Mouse (Mus musculus): ENCODE data around the gene Lcn9. TPM values are rescaled to one million over a fixed set of nuclear protein-coding genes. Genes with fewer than 3 reads are reported as not detected.
A peak's percentile ranks its signal among the peaks of the same experiment; 100 is the strongest.

Gene Lcn9
- polyA plus RNA-seq, 1 experiment from 2014 or later = not detected

DNA sequence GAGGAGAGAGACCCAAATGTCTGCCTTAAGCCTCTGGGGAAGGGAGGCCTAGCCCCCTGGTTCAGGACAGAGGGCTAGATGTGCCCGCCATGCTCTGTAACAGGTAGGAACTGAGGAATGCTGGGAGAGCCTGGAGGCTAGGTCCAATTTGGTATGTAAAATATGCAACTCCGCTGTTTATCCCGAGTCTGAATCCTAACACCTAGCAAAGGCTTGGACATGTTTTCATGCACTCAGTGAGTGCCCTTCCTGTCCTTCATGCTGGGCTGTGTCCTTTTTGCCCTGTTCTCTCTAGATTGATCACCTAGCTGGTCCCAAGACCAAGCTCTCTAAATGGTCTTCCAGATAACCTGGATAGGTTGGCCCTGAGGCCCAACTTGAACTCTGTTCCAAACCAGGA lies 36.9 kb downstream of the Lcn9 start:
- Histone ChIP-seq H3K27ac (ENCODE audit: low read depth, low read length) (no peak overlapping the region), H3K9ac (ENCODE audit: low read length) (no peak overlapping the region), H3K4me2 (ENCODE audit: low read depth, low read length, severe bottlenecking) (no peak overlapping the region), H3K4me1 (replicated peaks; ENCODE audit: control insufficient read depth, insufficient read depth, low read length) (peaks cover 5% of the 10 kb centered on the region; the same call in 1 of the 2 replicates), H3K4me3 (ENCODE audit: low read depth, low read length) (no peak overlapping the region), H3K27me3 (ENCODE audit: control insufficient read depth, insufficient read depth, low read length) (peaks cover 11% of the 10 kb centered on the region), H3K9me3 (ENCODE audit: control insufficient read depth, low read length) (no peaks in the 10 kb centered on the region), H3K36me3 (ENCODE audit: control insufficient read depth, insufficient read depth, low read length) (no peaks in the 10 kb centered on the region)
- no peak for ATAC-seq (replicated peaks; ENCODE audit: low FRiP score)
- no peak for DNase-seq (ENCODE audit: low spot score)
- 85% methylated on average over 3 of the region's 3 CpGs for WGBS

GRCm38 (mm10) chr2:25862038-25862437 lies 39.1 kb downstream of the Lcn9 start:
- DNase-seq (ENCODE audit: low spot score) (no peak), ATAC-seq (replicated peaks; ENCODE audit: low FRiP score) (no peak)
- Histone ChIP-seq H3K4me3 (ENCODE audit: low read depth, low read length) (no peak overlapping the region), H3K27ac (ENCODE audit: low read depth, low read length) (no peak overlapping the region), H3K4me1 (replicated peaks; ENCODE audit: control insufficient read depth, insufficient read depth, low read length) (peaks cover 7% of the 10 kb centered on the region; the same call in 1 of the 2 replicates), H3K9me3 (ENCODE audit: control insufficient read depth, low read length) (no peaks in the 10 kb centered on the region), H3K4me2 (ENCODE audit: low read depth, low read length, severe bottlenecking) (no peak overlapping the region), H3K9ac (ENCODE audit: low read length) (no peak overlapping the region), H3K36me3 (ENCODE audit: control insufficient read depth, insufficient read depth, low read length) (no peaks in the 10 kb centered on the region), H3K27me3 (ENCODE audit: control insufficient read depth, insufficient read depth, low read length) (peaks cover 15% of the 10 kb centered on the region)
- WGBS = 81% methylated on average over 2 of the region's 2 CpGs

GRCm38 (mm10) chr2:25862696-25863270 lies 39.8 kb downstream of the Lcn9 start:
- H3K9me3 ChIP-seq (ENCODE audit: control insufficient read depth, low read length) = no peaks in the 10 kb centered on the region
- DNase-seq (ENCODE audit: low spot score) = no peak
- H3K27me3 ChIP-seq (ENCODE audit: control insufficient read depth, insufficient read depth, low read length) = peaks cover 15% of the 10 kb centered on the region
- H3K9ac ChIP-seq (ENCODE audit: low read length) = no peak overlapping the region
- H3K4me1 ChIP-seq (replicated peaks; ENCODE audit: control insufficient read depth, insufficient read depth, low read length) = peaks cover 7% of the 10 kb centered on the region; the same call in 1 of the 2 replicates
- H3K36me3 ChIP-seq (ENCODE audit: control insufficient read depth, insufficient read depth, low read length) = no peaks in the 10 kb centered on the region
- WGBS = 65% methylated on average over 5 of the region's 5 CpGs
- no peak overlapping the region; the same call in 1 of the 2 replicates for H3K4me3 ChIP-seq (ENCODE audit: low read depth, low read length)
- H3K27ac ChIP-seq (ENCODE audit: low read depth, low read length) = no peak overlapping the region
- peak overlapping the region; percentile 99 for H3K4me2 ChIP-seq (ENCODE audit: low read depth, low read length, severe bottlenecking)
- ATAC-seq (replicated peaks; ENCODE audit: low FRiP score) = no peak

GRCm38 (mm10) chr2:25863337-25864131 lies 40.6 kb downstream of the Lcn9 start, which contains the start of gene Kcnt1:
Kcnt1 (plus strand) TSS chr2:25863734.
- H3K9me3 ChIP-seq (ENCODE audit: control insufficient read depth, low read length) = no peaks in the 10 kb centered on the region
- peaks cover 15% of the 10 kb centered on the region for H3K27me3 ChIP-seq (ENCODE audit: control insufficient read depth, insufficient read depth, low read length)
- H3K4me1 ChIP-seq (replicated peaks; ENCODE audit: control insufficient read depth, insufficient read depth, low read length) = peaks cover 7% of the 10 kb centered on the region; the same call in 1 of the 2 replicates
- peak within 1 kb of the TSS; percentile 52 for H3K9ac ChIP-seq (ENCODE audit: low read length)
- DNase-seq (ENCODE audit: low spot score) (peak; percentile 76), ATAC-seq (replicated peaks; ENCODE audit: low FRiP score) (peak; percentile 33; the same call in 1 of the 2 replicates)
- no peak within 1 kb of the TSS for H3K27ac ChIP-seq (ENCODE audit: low read depth, low read length)
- no peaks in the 10 kb centered on the region for H3K36me3 ChIP-seq (ENCODE audit: control insufficient read depth, insufficient read depth, low read length)
- H3K4me2 ChIP-seq (ENCODE audit: low read depth, low read length, severe bottlenecking) = peak within 1 kb of the TSS; percentile 99
- WGBS = under 1% methylated on average over 34 of the region's 53 CpGs
- H3K4me3 ChIP-seq (ENCODE audit: low read depth, low read length) = peak within 1 kb of the TSS; percentile 48

DNA sequence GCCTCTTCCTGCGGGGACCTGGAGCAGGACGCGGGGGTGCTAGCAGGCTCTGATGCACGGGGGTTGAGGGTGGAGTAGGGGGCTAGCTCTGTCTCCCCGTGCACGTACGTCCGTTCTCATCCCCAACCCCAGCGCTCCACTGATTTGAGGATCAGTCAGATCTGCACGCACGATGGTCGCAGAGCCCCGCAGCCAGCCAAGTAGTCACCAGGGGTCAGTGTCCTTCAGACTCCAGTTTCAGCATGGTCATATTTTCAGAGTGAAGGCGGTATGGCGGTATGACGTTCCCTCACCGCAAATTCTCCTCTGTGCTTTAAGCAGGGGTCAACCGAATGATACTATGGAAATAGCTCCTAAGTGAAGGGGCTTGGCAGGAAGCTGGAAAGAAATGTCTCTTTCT lies 41.3 kb downstream of the Lcn9 start:
- no peak for ATAC-seq (replicated peaks; ENCODE audit: low FRiP score)
- Histone ChIP-seq H3K4me3 (ENCODE audit: low read depth, low read length) (peak overlapping the region; percentile 48), H3K9ac (ENCODE audit: low read length) (peak overlapping the region; percentile 52; the same call in 1 of the 2 replicates), H3K36me3 (ENCODE audit: control insufficient read depth, insufficient read depth, low read length) (no peaks in the 10 kb centered on the region), H3K27me3 (ENCODE audit: control insufficient read depth, insufficient read depth, low read length) (peaks cover 15% of the 10 kb centered on the region), H3K4me2 (ENCODE audit: low read depth, low read length, severe bottlenecking) (peak overlapping the region; percentile 99), H3K4me1 (replicated peaks; ENCODE audit: control insufficient read depth, insufficient read depth, low read length) (peaks cover 7% of the 10 kb centered on the region; the same call in 1 of the 2 replicates), H3K27ac (ENCODE audit: low read depth, low read length) (no peak overlapping the region), H3K9me3 (ENCODE audit: control insufficient read depth, low read length) (no peaks in the 10 kb centered on the region)
- DNase-seq (ENCODE audit: low spot score) = no peak
- WGBS = 5% methylated on average over 18 of the region's 18 CpGs

DNA sequence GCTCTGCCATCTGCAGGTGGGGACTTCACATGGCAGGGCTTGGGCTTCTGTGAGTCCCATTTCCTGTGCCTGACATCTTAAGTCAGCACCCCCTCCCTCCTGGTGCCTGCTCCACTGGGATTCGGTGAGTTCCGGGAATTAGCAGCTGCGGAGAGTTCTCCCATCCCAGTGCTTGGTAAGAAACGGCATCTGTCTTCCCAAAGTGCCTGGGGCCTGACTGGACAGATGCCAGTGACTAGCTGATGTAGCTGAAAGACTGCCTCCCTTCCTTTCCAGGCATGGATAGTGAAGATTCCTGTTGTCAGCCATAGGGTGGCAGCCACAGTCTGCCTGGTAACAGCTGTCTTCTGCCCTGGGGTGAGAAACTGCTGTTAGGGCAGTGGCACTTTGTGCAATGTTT lies 42.5 kb downstream of the Lcn9 start:
- Histone ChIP-seq H3K27ac (ENCODE audit: low read depth, low read length) (no peak overlapping the region), H3K4me3 (ENCODE audit: low read depth, low read length) (no peak overlapping the region), H3K9me3 (ENCODE audit: control insufficient read depth, low read length) (no peaks in the 10 kb centered on the region), H3K9ac (ENCODE audit: low read length) (no peak overlapping the region), H3K36me3 (ENCODE audit: control insufficient read depth, insufficient read depth, low read length) (no peaks in the 10 kb centered on the region), H3K4me2 (ENCODE audit: low read depth, low read length, severe bottlenecking) (no peak overlapping the region), H3K27me3 (ENCODE audit: control insufficient read depth, insufficient read depth, low read length) (peaks cover 15% of the 10 kb centered on the region), H3K4me1 (replicated peaks; ENCODE audit: control insufficient read depth, insufficient read depth, low read length) (peaks cover 7% of the 10 kb centered on the region; the same call in 1 of the 2 replicates)
- DNase-seq (ENCODE audit: low spot score) = no peak
- no peak for ATAC-seq (replicated peaks; ENCODE audit: low FRiP score)
- WGBS = 28% methylated on average over 4 of the region's 4 CpGs

DNA sequence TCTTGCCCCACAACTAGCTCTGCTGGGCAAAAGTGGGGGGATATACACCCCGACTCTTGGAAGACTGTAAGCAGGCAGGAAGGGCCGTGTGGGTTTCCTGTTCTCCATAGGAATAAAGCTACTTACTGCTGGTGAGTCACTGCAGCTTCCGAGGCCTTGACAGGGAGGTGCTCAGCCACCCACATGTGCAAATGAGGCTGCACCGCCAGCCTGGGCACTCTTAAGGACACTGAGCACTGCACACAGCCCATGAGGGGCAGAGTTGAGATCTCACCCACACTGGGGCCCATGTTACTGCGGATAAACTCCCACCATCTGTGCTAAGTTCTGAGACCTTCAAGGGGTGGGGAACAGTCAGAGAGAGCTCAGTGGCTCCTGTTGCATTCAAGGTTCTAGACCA lies 43.7 kb downstream of the Lcn9 start:
- Histone ChIP-seq H3K36me3 (ENCODE audit: control insufficient read depth, insufficient read depth, low read length) (no peaks in the 10 kb centered on the region), H3K9ac (ENCODE audit: low read length) (no peak overlapping the region), H3K4me3 (ENCODE audit: low read depth, low read length) (no peak overlapping the region), H3K27ac (ENCODE audit: low read depth, low read length) (no peak overlapping the region), H3K27me3 (ENCODE audit: control insufficient read depth, insufficient read depth, low read length) (peaks cover 15% of the 10 kb centered on the region), H3K4me2 (ENCODE audit: low read depth, low read length, severe bottlenecking) (no peak overlapping the region), H3K4me1 (replicated peaks; ENCODE audit: control insufficient read depth, insufficient read depth, low read length) (peaks cover 7% of the 10 kb centered on the region; the same call in 1 of the 2 replicates), H3K9me3 (ENCODE audit: control insufficient read depth, low read length) (no peaks in the 10 kb centered on the region)
- no peak for DNase-seq (ENCODE audit: low spot score)
- 64% methylated on average over 5 of the region's 5 CpGs for WGBS
- ATAC-seq (replicated peaks; ENCODE audit: low FRiP score) = no peak

Measured in forebrain, embryonic 11.5 days (tissue).